Mouse (Mus musculus): ENCODE measurements around the gene Sptbn4.

Sptbn4 gene

DNA sequence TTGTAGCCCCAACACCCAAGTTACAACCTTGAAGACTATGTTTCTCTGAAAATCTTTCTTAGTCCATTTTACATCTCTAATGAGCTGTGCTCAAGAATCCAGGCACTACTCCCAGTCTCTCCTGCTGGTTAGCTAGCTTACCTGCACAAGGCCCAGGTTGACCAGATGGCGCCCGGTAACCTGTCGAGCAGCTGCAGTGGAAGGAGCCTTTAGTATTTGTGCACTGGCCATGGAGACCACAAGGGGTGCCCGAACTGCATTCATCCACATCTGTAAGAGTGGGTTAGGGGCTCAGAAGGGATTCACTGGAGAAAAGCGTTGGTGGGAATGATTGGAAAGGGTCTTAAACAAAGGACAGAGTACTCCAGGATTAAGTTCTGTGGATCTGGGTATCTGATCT, 124.5 kb downstream of the Sptbn4 start:
- no peak for DNase-seq

DNA sequence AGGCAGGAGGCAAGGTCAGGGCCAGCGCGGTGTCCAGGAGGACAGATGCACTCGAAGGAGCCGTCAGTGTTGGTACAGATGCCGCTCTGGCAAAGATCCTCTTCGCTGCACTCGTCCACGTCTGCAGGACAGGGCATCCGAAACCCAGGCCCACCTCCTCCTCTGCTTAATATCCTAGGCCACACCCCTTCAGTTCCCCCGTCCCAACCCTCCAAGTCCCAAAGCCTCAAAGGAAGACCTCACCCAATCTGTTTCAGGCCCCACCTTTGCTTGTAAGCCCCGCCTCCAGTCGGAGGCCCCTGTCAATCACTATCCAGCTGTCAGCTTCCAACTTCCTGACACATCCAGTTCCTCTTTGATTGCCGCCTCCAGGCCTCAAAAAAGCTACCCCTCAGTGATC, 125.2 kb downstream of the Sptbn4 start:
- DNase-seq, result no peak

- DNase-seq, result no peak
These were observed 128.1 kb downstream of the Sptbn4 start for GRCm38 (mm10) chr7:27319411-27319810.

DNA sequence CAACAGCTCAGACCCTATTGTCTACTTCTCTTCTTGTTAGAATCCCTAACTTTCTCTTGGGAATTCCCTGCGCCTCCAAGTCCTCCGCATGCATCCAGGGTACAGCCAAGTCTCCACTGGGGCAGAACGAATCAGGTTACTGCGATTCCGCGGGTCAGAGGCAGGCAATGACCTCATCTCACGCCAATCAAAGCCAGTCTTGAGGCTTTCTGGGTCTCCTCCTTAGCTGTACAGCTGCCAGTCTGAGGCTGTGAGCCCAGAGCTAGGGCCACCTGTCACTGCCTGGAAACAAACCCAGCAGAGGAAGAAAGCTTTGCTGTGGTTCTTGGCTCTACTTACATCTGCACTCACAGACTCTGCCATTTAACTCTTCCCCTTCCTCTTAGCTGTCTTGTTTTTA, 131.5 kb downstream of the Sptbn4 start:
- no peak for DNase-seq

DNA sequence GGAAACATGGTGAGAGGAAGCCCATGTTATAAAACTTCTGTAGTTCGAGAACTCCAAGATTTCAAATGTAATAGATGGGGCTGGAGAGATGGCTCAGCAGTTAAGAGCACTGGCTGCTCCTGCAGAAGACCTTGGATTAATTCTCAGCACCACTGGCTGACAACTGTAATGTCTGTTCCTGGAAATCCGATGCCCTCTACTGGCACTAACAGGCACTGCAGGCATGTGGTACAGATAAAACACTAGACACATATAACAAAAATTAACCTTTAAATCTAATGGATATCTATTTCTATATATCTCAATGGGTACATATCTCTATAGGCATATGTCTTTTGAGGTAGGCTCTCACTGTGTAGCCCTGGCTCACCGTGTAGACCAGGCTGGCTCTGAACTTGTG, 133.1 kb downstream of the Sptbn4 start:
- no peak for DNase-seq

- no peak for DNase-seq
These were observed 135.7 kb downstream of the Sptbn4 start for GRCm38 (mm10) chr7:27311651-27312284.

DNA sequence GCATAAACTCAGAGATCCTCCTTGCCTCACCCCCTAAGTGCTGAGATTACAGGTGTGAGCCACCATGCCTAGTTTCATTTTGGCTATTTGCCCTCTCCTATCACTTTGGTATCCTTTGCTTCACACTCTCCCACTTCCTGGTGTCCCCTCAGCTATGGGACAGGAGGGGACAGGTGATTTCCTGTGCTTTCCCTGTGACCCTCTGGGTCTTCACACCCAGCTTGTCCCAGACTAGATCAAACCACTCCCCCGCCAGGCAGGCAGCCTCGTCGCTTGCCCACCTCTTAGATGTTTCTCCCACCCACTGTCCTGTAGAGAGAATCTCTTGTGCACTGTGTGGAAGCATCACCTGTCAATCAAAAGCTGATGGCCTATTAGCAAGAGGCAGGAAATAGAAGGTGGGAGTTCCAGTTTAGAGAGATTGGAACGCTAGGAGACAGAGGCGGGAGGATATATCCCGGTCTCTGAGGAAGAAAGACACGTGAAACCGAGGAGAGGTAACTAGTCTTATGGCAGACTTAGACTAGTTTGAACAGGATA, 136.4 kb downstream of the Sptbn4 start:
- no peak for DNase-seq

DNA sequence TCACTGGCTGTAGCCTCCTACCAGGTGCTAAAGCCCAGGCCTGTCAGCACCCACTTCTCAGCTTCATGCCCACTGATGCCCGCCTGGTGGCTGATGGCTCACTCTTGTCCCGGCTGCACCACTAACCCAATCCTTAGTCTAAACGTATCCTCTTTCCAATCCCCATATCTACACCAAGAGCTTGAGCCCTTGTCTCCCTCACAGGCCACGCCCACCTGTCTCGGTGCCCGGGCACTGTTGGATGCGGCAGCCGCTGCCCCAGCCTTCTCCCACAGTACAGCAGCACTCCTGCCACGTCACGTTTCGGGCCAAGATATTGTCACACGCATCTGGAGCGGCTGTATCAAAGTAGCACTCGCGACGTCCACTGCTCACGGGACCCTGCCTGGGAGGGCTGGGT, 137.2 kb downstream of the Sptbn4 start:
- no peak for DNase-seq

DNA sequence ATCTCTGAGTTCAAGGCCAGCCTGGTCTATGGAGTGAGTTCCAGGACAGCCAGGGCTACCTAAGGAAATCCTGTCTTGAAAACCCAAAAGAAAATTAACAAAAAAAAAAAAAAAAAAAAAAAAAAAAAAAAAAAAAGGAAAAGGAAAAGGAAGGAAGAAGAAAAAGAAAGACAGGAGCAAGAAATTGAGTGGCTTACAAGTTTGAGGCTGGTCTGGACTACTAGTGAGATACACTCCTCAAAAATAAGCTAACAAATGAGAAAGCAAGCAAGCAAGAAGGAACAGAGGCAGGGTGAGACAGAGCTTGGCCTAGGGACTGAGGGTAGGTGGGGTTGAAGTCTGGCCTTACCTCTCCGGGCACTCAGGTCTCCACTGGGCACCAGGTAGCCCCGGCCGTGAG, 137.7 kb downstream of the Sptbn4 start:
- DNase-seq, result no peak

- DNase-seq, result no peak
These were observed 138.5 kb downstream of the Sptbn4 start for GRCm38 (mm10) chr7:27308821-27309549.

- DNase-seq, result no peak
These were observed 139.9 kb downstream of the Sptbn4 start for GRCm38 (mm10) chr7:27307551-27307950.
